Mouse (Mus musculus) CH12F3 (cell line): Measurements from ENCODE around the gene Gk5.
"Not testable (repeated sequence)": the region's sequence is repeated elsewhere in the genome, so short reads cannot be mapped to it uniquely, and the experiment has no call there.

ENCODE experiments used
- in situ Hi-C: fragments of 300-500 bp; cut with MboI; formaldehyde crosslinking; loops from 2 replicates; pipeline ENCODE4 v1.14.3; 2020; ENCODE audit warnings: low sequenced_read_pairs

The Gk5 gene

GRCm38 (mm10) chr9:96118861-96119772, at the start of gene Gk5:
Gene Gk5 (plus strand): TSS chr9:96119362.
- in situ Hi-C loops = no loop called here

GRCm38 (mm10) chr9:96078752-96079315, 40.3 kb upstream of the Gk5 start:
- in situ Hi-C loops = no loop called here

GRCm38 (mm10) chr9:96085293-96085692, 33.9 kb upstream of the Gk5 start:
- in situ Hi-C loops = no loop called here

GRCm38 (mm10) chr9:96087671-96088070, 31.5 kb upstream of the Gk5 start:
- in situ Hi-C loops = no loop called here

GRCm38 (mm10) chr9:96088456-96088855, 30.7 kb upstream of the Gk5 start:
- in situ Hi-C loops = not testable (repeated sequence)

- in situ Hi-C loops = not testable (repeated sequence)
Observed at GRCm38 (mm10) chr9:96092637-96093036, 26.5 kb upstream of the Gk5 start.

GRCm38 (mm10) chr9:96093221-96093620, 25.9 kb upstream of the Gk5 start:
- in situ Hi-C loops = no loop called here

GRCm38 (mm10) chr9:96094341-96094740, 24.8 kb upstream of the Gk5 start:
- in situ Hi-C loops = no loop called here

GRCm38 (mm10) chr9:96095192-96095591, 24.0 kb upstream of the Gk5 start:
- in situ Hi-C loops = no loop called here

GRCm38 (mm10) chr9:96102846-96103245, 16.3 kb upstream of the Gk5 start:
- in situ Hi-C loops = no loop called here

- in situ Hi-C loops = no loop called here
Observed at GRCm38 (mm10) chr9:96112879-96113361, 6.2 kb upstream of the Gk5 start.

GRCm38 (mm10) chr9:96116801-96117200, 2.4 kb upstream of the Gk5 start:
- in situ Hi-C loops = no loop called here

GRCm38 (mm10) chr9:96118216-96118615, 946 bp upstream of the Gk5 start:
- in situ Hi-C loops = no loop called here

- in situ Hi-C loops = no loop called here
Observed at GRCm38 (mm10) chr9:96127972-96128371, 8.8 kb downstream of the Gk5 start.

- in situ Hi-C loops = no loop called here
Observed at GRCm38 (mm10) chr9:96132956-96133603, 13.9 kb downstream of the Gk5 start.

- in situ Hi-C loops = no loop called here
Observed at GRCm38 (mm10) chr9:96134470-96134869, 15.3 kb downstream of the Gk5 start.

GRCm38 (mm10) chr9:96134916-96135315, 15.8 kb downstream of the Gk5 start:
- in situ Hi-C loops = no loop called here

- in situ Hi-C loops = no loop called here
Observed at GRCm38 (mm10) chr9:96135461-96135860, 16.3 kb downstream of the Gk5 start.

- in situ Hi-C loops = no loop called here
Observed at GRCm38 (mm10) chr9:96138958-96139357, 19.8 kb downstream of the Gk5 start.

GRCm38 (mm10) chr9:96139876-96140275, 20.7 kb downstream of the Gk5 start:
- in situ Hi-C loops = no loop called here

GRCm38 (mm10) chr9:96140931-96141330, 21.8 kb downstream of the Gk5 start:
- in situ Hi-C loops = no loop called here

- in situ Hi-C loops = no loop called here
Observed at GRCm38 (mm10) chr9:96142499-96142898, 23.3 kb downstream of the Gk5 start.
